Mouse (Mus musculus): ENCODE data around the gene Ckm. TPM values are rescaled to one million over a fixed set of nuclear protein-coding genes. Genes with fewer than 3 reads are reported as not detected.

Gene Ckm
- total and polyA plus RNA-seq, 3 experiments = 0.08 to 0.47 TPM; not detected in 1

DNA sequence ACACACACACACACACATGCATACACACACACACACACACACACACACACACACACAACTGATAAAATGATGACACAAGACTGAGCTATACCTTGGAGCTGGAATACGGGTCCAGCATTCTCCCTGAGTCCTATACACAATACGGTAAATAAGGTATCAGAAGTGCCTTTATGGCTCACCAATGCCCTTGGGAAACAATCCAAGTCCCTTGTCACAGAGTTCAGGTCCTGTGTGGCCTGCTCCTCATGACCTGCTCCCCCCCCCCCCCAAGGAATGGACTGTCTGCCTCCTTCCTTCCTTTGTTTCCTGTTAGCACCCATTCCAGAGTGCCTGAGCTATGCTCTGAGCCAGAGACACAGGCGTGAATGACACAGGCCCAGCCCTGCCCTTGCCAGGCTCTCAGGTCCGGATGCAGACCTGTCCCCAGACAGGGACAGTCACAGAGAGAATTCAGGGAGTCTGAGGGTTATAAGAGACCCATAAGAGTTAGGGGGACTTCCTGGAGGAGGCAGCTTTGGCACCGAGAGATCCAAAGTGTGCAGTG is 62.1 kb downstream of the Ckm start:
- no peak overlapping the region for H3K4me3 ChIP-seq (replicated peaks in 1 of 3; ENCODE audit: low read depth in 2 of 3, low read length in 2 of 3, poor library complexity in 1 of 3)
- H3K36me3 ChIP-seq (replicated peaks in 1 of 2; ENCODE audit: control insufficient read depth in 1 of 2, insufficient read depth in 1 of 2, low read length in 1 of 2) = no peaks in the 10 kb centered on the region
- H3K4me2 ChIP-seq (ENCODE audit: insufficient read depth, low read depth, poor library complexity, severe bottlenecking) = no peak overlapping the region
- no peak for DNase-seq (ENCODE audit: extremely low read depth)
- H3K4me1 ChIP-seq (ENCODE audit: control insufficient read depth in 1 of 2, insufficient read depth in 2 of 2) = peaks cover 2 to 13% of the 10 kb centered on the region in 2 experiments; a peak in 3 of 4 replicates
- no peak overlapping the region for H3K9ac ChIP-seq (ENCODE audit: insufficient read depth, low read depth)
- dilution Hi-C loops (cut with MboI; ENCODE audit: extremely low pct_ligation_motif_present, extremely low pct_unique_long_range_greater_than_20kb, low sequenced_read_pairs) = no loop called here
- TF ChIP-seq MYC (IDR thresholded peaks at IDR 0.05; ENCODE audit: low read depth, low read length) (no peak), CTCF (conservative IDR thresholded peaks at IDR 0.05 in 1 of 2, IDR thresholded peaks at IDR 0.05 in 1 of 2; ENCODE audit: low read depth in 2 of 2, low read length in 2 of 2) (no peak), IRF4 (IDR thresholded peaks at IDR 0.05; ENCODE audit: low read depth, low read length) (no peak), ZNF384 (IDR thresholded peaks at IDR 0.05; ENCODE audit: low read depth, low read length) (no peak), ZMIZ1 (IDR thresholded peaks at IDR 0.05; ENCODE audit: low read depth, low read length) (no peak), E2F4 (IDR thresholded peaks at IDR 0.05; ENCODE audit: insufficient replicate concordance, low read depth, low read length) (no peak), CHD2 (IDR thresholded peaks at IDR 0.05; ENCODE audit: low read length) (no peak), MAX (IDR thresholded peaks at IDR 0.05; ENCODE audit: low read length) (no peak), PAX5 (IDR thresholded peaks at IDR 0.05; ENCODE audit: low read length) (no peak), HCFC1 (IDR thresholded peaks at IDR 0.05; ENCODE audit: low read depth, low read length) (no peak), RAD21 (IDR thresholded peaks at IDR 0.05; ENCODE audit: low read depth, low read length) (no peak), RCOR1 (conservative IDR thresholded peaks at IDR 0.05; ENCODE audit: low read depth, low read length) (no peak), GABPA (IDR thresholded peaks at IDR 0.05; ENCODE audit: insufficient replicate concordance, low read depth, low read length) (no peak)
- peaks cover 8% of the 10 kb centered on the region for H3K9me3 ChIP-seq (replicated peaks; ENCODE audit: low read length)
- in situ Hi-C loops (cut with MboI; ENCODE audit: low pct_ligation_motif_present, low pct_unique_long_range_greater_than_20kb, low sequenced_read_pairs) = no loop called here
- no peak overlapping the region for H3K27ac ChIP-seq (ENCODE audit: insufficient read depth, low read depth)
- peaks cover 63% of the 10 kb centered on the region for H3K27me3 ChIP-seq (replicated peaks)
- H3K79me2 ChIP-seq (replicated peaks; ENCODE audit: control insufficient read depth, extremely low read depth, insufficient read depth, poor library complexity, severe bottlenecking) = no peaks in the 10 kb centered on the region

DNA sequence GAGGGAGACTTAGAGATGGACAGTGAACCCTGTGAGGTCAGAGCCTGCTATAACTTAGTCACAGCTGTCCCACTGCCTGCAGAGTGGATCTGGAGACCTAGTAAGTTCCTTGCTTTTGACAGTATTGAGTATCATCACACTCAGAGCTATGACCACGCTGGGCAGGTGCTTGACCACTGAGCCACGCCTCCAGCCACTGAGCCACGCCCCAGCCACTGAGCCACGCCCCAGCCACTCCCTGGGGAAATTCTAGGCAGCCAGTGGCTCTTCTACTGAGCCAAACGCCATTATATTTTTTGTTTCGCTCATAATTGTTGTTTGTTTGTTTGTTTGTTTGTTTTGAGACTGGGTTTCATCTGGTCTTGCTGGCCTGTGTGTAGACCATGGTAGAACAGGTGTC is 63.1 kb downstream of the Ckm start:
- TF ChIP-seq SIN3A (IDR thresholded peaks at IDR 0.05; ENCODE audit: low read length) (no peak), NELFE (IDR thresholded peaks at IDR 0.05; ENCODE audit: low read depth, low read length) (no peak), ETS1 (conservative IDR thresholded peaks at IDR 0.05; ENCODE audit: low read depth, low read length) (no peak), MAFK (IDR thresholded peaks at IDR 0.05; ENCODE audit: insufficient replicate concordance, low read length) (no peak), USF1 (IDR thresholded peaks at IDR 0.05; ENCODE audit: low read depth, low read length) (no peak), TBP (conservative IDR thresholded peaks at IDR 0.05; ENCODE audit: low read depth, low read length) (no peak), POLR2AphosphoS2 (IDR thresholded peaks at IDR 0.05; ENCODE audit: low read depth, low read length) (no peak), MAX (IDR thresholded peaks at IDR 0.05; ENCODE audit: low read length) (no peak), ELF1 (IDR thresholded peaks at IDR 0.05; ENCODE audit: low read depth, low read length) (no peak), MXI1 (IDR thresholded peaks at IDR 0.05; ENCODE audit: low read depth, low read length) (no peak), HCFC1 (IDR thresholded peaks at IDR 0.05; ENCODE audit: low read depth, low read length) (no peak), CTCF (conservative IDR thresholded peaks at IDR 0.05 in 1 of 2, IDR thresholded peaks at IDR 0.05 in 1 of 2; ENCODE audit: low read depth in 2 of 2, low read length in 2 of 2) (no peak), ZMIZ1 (IDR thresholded peaks at IDR 0.05; ENCODE audit: low read depth, low read length) (no peak), MEF2A (IDR thresholded peaks at IDR 0.05; ENCODE audit: borderline replicate concordance, low read depth, low read length) (no peak), ZC3H11A (IDR thresholded peaks at IDR 0.05; ENCODE audit: low read depth, low read length) (no peak), UBTF (IDR thresholded peaks at IDR 0.05; ENCODE audit: low read depth, low read length) (no peak), RCOR1 (conservative IDR thresholded peaks at IDR 0.05; ENCODE audit: low read depth, low read length) (no peak), E2F4 (IDR thresholded peaks at IDR 0.05; ENCODE audit: insufficient replicate concordance, low read depth, low read length) (no peak), EP300 (IDR thresholded peaks at IDR 0.05; ENCODE audit: low read length) (no peak)
- H3K4me3 ChIP-seq (replicated peaks in 1 of 3; ENCODE audit: low read depth in 2 of 3, low read length in 2 of 3, poor library complexity in 1 of 3) = no peak overlapping the region
- H3K27ac ChIP-seq (ENCODE audit: insufficient read depth, low read depth) = no peak overlapping the region
- no peak for DNase-seq (ENCODE audit: extremely low read depth)
- no peak overlapping the region for H3K9ac ChIP-seq (ENCODE audit: insufficient read depth, low read depth)
- no peaks in the 10 kb centered on the region for H3K79me2 ChIP-seq (replicated peaks; ENCODE audit: control insufficient read depth, extremely low read depth, insufficient read depth, poor library complexity, severe bottlenecking)
- dilution Hi-C loops (cut with MboI; ENCODE audit: extremely low pct_ligation_motif_present, extremely low pct_unique_long_range_greater_than_20kb, low sequenced_read_pairs) = no loop called here
- H3K36me3 ChIP-seq (replicated peaks in 1 of 2; ENCODE audit: control insufficient read depth in 1 of 2, insufficient read depth in 1 of 2, low read length in 1 of 2) = no peaks in the 10 kb centered on the region
- H3K4me1 ChIP-seq (ENCODE audit: control insufficient read depth in 1 of 2, insufficient read depth in 2 of 2) = peaks cover 2 to 16% of the 10 kb centered on the region in 2 experiments; a peak in 3 of 4 replicates
- H3K27me3 ChIP-seq (replicated peaks) = peaks cover 70% of the 10 kb centered on the region
- in situ Hi-C loops (cut with MboI; ENCODE audit: low pct_ligation_motif_present, low pct_unique_long_range_greater_than_20kb, low sequenced_read_pairs) = no loop called here
- H3K4me2 ChIP-seq (ENCODE audit: insufficient read depth, low read depth, poor library complexity, severe bottlenecking) = no peak overlapping the region
- peaks cover 8% of the 10 kb centered on the region for H3K9me3 ChIP-seq (replicated peaks; ENCODE audit: low read length)
